Mouse (Mus musculus): ENCODE data around the gene Bhlhe41. TPM values are rescaled to one million over a fixed set of nuclear protein-coding genes. Genes with fewer than 3 reads are reported as not detected.

Bhlhe41 gene
- total RNA-seq, 2 experiments from 2014 or later: 0.19 TPM; not detected in 1

DNA sequence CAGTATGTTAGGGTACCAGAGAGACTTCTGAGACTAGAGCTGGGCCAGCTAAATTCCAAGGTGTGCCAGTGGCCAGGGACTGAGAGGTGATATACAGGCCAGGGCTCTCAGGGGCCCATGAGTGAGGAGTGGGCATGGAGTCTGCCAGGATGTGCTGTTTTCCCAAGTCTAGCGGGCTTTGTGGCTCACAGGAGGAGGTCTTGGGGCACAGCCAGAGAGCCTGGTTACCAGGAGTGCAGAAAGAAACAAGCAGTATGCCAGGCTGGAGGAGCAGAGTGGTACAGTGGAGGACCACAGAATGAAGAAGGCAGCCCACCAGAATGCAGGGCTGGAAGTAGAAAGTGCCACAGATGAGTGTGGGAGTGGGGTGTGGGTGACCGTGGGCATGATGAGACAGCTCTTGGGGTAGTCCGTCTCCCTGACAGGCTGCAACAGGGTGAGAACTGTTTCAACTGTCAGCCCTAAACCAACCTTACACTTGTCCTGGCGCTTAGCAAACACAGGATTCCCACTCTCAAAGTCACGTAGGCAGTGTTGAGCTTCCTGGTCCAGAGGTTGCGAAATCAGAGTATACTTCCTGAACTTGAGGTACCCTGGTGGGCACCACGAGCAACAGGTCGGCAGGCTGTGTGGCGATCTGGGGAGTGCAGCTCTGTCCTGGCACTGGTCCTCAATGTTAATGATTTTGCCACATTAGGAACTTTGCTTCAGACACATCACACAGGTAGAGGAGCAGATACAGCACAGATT lies 11.8 kb upstream of the Bhlhe41 start:
- no peak for ATAC-seq (replicated peaks; ENCODE audit: low FRiP score, low TSS enrichment, poor library complexity, severe bottlenecking)

DNA sequence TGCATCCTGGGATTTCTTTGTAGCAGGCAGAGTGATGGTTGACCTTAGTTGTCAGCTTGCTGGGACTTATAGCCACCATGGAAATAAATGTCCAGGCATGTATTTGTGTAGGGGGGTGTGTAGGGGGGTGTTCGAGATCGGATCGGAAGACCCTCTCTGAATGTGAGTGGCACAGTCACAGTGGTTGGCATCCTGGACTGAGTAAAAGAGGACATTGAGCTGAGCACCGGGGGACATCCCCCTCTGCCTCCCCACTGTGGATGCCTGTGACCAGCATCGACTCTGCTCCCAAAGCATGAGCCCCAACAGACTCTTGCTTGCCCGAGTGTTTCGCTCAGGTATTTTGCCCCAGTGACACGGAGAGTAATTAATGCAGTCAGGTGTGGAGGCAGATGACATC lies 8.0 kb upstream of the Bhlhe41 start:
- ATAC-seq (replicated peaks; ENCODE audit: low FRiP score, low TSS enrichment, poor library complexity, severe bottlenecking): no peak

DNA sequence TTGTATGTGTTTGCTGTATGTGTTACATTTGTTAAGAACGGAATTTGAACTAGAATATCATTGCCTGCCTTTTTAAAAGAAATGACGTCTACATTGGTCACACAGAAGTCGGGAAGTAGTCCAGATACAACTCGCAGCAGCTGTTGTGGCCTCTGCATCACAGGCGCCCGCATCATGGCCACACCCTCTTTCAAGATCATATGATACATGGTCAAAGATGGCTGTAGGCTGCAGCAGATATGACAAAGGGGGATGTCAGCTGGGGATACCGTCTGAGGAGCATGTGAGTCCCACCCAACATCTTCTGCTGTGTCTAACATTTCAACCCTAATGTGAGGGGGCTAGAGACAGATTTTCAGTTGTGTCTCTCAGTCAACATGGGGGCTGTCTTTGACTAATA lies 6.7 kb upstream of the Bhlhe41 start:
- ATAC-seq (replicated peaks; ENCODE audit: low FRiP score, low TSS enrichment, poor library complexity, severe bottlenecking): no peak

DNA sequence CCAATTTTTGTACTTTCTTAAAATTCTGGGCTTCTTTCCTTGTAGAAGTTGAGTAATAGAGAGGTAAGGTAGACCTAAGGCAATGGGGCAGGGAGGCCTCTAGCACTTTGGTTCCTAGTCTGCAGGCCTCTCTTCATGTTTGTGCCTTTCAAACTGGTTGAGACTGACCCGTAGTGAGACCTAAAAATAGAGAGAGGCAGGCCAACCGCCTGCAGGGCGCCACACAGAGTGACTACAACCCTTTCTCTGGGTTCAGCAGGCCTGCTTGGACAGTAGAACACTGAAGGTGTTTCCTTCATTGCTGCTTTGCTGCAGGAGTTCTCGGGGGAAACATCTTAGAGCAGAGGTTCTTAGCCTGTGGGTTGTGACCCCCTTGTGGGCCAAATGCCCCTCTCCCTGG lies 5.6 kb upstream of the Bhlhe41 start:
- ATAC-seq (replicated peaks; ENCODE audit: low FRiP score, low TSS enrichment, poor library complexity, severe bottlenecking): no peak

DNA sequence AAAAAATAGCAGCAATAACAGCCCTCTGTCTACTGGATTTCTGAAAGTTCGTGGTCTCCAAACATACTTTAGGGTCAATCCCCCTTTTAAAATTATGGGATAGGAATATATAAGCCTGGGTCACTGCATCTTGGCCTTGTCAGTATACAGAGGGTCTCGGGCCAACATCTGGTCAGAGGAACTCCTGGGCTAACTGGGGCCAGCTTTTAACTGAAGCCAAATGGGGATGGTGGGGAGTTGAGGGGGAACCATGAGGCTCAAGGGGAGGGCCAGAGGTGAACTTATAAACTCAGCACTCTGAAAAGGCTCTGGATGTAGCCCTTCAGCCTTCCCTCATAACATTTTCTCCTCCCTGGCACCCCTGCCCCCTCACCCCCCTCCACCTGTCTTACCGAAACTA lies 1.8 kb upstream of the Bhlhe41 start:
- no peak for ATAC-seq (replicated peaks; ENCODE audit: low FRiP score, low TSS enrichment, poor library complexity, severe bottlenecking)

DNA sequence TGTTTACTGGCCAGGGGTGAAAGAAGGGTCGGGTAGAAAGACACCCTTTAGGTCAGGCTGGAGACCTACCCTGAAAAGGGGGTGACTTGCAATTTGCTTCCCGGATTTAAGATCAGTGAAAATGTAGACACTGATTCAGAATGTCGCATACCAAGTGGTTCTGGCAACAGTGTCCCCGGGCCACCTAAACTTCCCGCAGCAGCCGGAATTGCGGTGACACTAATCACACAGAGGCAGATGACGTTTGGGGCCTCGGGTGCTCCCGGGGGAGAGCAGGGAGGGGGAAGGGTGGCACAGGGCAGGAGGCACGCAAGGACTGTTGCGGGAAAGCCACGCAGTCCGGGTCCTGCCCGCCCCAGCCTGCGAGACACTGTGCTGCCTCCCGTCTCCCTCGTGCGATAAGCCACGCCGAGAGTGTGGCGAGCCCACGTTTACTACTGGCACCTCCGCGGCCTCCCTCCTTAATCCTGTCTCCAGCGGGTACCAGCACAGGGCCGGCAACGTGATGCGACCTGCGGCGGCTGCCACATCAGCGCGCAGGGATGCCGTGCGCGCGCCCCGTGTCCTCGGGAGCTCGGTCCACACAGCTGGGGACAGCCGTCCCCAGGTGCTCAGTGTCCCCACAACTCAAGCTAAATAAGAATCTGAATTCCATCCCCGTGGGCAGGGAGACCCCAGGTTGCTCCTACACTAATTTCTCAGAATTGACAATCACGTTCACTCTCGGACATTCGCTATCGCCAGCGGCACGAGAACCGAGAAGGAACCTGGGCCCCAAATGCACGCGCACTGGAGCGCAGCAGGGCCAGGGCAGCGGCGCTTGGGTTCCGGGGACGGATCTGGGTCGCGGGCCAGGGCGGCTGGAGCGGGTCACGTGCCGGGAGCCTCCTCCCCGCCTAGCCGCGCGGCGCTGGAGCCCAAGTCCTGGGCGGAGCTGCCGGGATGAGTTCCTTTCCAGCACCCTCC lies 811 bp upstream of the Bhlhe41 start:
- peak; percentile 16; the same call in 1 of the 2 replicates for ATAC-seq (replicated peaks; ENCODE audit: low FRiP score, low TSS enrichment, poor library complexity, severe bottlenecking)

DNA sequence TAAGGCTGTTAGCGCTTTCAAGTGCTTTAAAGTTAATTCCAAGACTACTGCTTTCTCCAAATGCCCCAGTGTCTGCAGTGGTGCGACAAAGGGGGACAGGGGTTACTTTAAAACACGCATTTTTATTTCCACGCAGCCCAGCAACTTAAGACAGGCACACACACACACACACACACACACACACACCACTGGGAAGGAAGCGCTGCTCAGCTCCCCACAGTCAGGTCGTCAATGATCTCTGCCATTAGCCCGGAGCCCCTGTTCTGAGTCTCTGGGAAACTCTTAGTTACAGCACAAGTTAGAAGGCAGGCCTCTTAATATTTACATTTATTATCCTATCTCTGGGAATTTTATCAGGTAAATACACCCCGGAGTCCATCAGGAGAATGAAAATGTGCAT lies 1.2 kb downstream of the Bhlhe41 start:
- ATAC-seq (replicated peaks; ENCODE audit: low FRiP score, low TSS enrichment, poor library complexity, severe bottlenecking): no peak

DNA sequence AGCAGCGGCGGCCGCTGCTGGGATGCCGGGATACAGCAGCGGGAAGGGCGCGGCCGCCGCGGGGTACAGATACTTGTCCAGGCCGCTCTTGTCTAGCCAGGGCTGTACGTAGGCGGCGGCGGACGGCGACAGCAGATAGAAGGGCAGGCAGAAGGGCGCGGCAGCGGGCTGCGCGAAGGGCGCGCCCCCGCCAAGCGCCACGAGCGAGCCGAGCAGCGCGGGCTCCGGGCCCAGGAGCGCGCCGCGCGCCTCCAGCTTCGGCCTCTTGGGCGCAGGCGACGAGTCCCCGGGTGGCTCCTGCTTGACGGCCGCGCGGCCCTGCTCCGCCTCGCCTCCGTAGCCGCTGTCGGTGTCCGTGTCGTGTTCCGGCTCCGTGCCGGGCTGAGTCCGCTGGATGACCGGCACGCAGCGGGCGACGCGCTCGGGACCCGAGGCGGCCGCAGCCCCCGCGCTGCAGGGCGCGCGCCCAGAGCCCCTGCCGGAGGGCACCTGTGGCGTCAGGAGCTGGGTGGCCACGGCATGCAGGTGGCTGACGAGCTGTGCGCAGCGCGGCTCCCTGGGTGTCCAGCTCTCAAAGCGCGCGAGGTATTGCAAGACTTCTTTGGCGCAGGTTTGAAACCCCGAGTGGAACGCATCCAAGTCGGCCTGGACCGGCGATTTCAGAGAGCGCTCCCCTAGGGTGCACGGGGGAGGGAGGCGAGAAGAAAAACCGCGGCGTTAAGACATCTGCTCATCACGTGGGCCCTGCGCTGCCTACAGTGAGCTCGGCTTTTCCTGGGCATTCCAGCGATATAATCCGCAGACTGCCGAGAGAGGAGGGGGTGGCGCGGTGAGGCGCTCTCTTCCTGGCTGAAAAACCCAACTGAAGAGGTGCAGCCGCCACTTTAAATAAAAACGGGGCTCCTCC lies 2.0 kb downstream of the Bhlhe41 start:
- ATAC-seq (replicated peaks; ENCODE audit: low FRiP score, low TSS enrichment, poor library complexity, severe bottlenecking): peak; percentile 87

DNA sequence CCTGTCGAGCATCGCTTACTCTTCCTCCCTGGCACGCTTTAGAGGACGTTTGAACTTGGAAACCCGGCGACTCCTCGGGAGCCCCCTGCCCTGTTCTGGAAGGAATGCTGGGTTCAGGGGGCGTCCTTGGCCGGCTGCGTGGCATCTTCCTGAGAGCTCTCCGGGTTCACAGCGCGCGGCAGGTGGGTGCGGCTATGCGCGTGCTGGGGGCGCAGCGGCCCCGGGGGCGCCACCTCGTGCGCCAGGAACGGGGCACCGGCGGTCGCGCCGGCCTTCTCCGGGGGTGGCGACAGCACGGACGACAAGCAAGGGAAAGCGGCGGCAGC lies 2.7 kb downstream of the Bhlhe41 start:
- no peak for ATAC-seq (replicated peaks; ENCODE audit: low FRiP score, low TSS enrichment, poor library complexity, severe bottlenecking)

DNA sequence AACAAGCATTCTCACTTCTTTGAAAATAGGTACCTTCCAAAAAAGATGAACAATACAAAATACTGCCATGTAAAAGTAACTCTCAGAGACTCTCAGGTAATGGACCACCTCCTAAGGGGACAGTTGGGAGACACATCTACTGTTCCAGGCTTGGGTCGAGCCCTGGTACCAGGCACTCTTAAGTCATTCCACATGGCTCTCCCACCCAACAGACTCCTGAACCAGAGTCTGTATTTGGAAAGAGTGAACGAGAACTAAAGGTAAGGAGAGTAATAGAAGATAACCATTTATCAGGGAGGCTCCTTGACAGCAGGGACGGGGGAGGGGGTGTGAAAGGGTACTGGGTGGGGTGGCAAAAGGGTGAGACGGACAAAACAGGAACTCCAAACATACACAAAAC lies 3.0 kb downstream of the Bhlhe41 start:
- no peak for ATAC-seq (replicated peaks; ENCODE audit: low FRiP score, low TSS enrichment, poor library complexity, severe bottlenecking)

DNA sequence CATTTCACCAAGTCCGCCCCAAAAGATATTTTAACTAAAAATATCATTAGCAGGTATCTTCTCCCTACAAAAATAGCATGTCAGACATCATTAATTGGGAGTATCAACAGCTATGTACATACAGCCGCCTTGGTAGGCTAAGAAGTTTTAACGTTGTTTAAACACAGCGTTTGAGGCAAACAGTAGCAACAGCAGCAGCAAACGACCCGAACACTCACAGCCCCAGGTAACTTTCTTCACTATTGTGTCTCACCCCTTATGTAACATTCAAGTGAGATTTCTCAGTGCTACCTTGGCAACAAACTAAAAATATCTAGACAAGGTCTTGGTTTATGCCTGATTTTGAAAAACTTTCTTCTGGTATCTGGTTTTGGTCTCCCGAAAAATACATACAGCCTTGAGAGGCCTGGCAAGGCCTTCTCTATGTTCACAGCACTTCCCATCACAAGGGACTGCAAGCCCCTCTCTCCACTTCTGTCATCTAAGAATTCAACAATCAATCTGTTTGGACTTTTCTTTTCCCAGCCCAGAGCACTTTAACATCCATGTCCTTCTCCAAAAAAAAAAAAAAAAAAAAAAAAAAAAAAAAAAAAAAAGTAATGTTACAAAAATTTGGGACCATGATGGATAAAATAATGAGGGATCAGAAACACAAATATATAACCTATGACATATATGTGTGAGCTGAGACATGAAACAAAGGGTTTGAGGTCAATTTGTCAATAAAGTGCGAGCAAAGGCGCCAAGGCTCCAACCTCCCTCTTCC lies 3.7 kb downstream of the Bhlhe41 start:
- ATAC-seq (replicated peaks; ENCODE audit: low FRiP score, low TSS enrichment, poor library complexity, severe bottlenecking): no peak

DNA sequence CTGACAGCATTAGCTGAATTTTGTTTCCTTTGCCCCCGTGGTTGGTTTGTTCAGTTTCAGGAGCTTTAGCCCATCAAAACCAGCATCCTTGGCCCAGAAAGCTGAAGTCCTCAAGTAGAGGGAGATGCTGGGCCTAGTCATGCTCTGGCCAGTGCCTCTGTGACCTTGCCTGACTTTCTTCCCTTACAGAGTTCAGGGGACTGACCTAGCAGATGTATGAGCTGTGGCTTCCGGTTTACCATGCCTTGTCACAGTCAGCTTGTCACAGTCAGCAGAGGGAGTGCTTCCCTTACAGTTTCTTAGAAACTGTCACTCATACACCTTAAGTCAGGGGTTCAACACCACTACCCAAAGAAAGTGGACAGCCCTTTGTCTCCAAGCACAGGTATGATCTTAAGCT lies 5.0 kb downstream of the Bhlhe41 start:
- no peak for ATAC-seq (replicated peaks; ENCODE audit: low FRiP score, low TSS enrichment, poor library complexity, severe bottlenecking)

DNA sequence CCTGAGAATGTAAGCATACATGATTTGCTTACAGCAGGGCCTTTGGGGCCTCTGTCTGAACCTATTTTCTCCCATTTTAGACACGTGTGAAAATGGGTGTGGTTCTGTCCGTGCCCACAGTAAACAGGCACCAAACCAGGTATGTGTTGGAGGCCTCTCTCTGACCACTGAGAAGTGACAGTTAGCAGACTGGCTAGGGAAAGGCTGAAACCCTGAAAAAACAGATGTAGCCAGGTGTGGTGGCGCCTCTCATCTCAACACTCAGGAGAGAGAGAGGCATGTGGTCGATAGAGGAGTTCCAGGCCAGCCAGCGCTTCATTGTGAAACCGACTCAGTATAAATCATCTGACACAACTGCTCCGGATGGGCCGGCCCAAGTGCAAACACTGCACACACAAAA lies 6.9 kb downstream of the Bhlhe41 start:
- ATAC-seq (replicated peaks; ENCODE audit: low FRiP score, low TSS enrichment, poor library complexity, severe bottlenecking): no peak

DNA sequence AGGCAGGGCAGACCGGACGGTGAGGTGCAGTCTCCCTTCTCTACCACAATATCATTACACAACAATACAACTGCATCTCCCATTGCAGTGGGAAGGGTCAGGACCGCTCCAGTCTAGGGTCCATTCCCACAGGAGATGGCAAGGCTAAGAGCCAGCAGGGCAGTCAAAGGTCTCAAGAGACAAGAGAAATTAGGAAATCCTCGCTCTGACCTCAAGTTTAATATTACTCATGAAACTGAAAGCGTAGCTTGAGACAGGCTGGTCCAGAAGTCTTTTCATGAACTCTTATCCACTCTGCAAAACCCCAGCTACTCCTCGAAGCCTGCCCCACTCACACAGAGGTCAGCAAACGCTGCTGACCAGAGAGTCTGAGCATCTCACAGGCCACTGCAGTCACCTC lies 7.9 kb downstream of the Bhlhe41 start:
- ATAC-seq (replicated peaks; ENCODE audit: low FRiP score, low TSS enrichment, poor library complexity, severe bottlenecking): no peak

DNA sequence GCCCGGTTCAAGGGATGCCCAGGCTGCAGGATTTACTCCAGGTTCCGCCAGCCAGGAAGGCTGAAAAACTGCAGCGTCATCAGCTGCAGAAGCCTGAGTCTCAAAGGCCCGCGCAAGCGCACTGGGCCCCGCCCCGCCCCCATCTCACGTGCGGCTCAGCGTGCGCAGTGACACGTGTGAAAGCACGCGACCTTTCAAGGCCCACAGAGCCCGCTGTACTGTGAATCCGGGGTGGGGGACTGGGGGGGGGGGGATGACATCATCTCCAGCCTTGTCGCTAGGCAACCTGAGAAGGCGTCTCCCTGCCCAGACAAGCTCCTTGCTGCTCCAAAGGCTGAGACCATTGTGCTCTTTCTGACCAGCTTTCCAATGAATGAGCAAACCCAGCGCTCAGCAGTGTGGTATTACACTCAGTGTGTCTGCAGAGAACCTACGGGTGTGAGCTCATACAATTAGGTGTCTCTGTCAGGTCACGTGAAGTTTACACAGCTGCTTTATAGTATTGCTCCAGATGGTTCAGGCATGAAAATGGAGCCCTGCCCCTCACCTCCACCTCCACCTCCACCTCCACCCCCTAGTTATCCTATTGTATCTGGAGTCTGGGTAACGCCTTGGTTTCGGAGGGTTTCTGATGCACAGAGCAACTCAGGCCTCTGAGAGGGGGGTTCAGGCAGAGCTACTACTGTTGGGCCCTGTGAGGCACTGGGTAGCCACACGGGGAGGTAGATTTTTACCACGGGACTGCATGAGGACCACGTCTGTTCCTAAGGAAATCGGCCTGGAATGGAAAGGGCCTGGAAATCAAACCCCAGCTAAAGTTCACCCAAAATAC lies 9.4 kb downstream of the Bhlhe41 start:
- peak; percentile 81 for ATAC-seq (replicated peaks; ENCODE audit: low FRiP score, low TSS enrichment, poor library complexity, severe bottlenecking)

DNA sequence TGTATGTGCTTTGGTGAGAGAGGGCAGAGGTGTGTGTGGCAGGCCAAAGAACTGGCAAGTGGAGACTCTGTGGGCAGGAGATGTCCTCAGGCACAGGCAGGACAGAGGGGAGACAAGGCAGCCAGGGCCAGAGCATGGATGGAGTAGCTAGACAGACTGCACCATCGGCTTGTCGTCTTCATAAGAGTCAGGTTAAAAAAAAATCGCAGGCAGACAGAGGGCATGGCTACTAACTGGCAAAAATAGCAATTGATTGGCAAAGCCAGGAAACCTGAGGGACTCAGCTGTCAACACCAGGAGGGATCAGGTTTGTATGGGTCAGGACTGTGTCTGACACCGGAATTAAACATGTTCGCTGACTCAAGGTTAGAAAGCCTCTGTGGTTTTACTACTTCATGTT lies 10.6 kb downstream of the Bhlhe41 start:
- ATAC-seq (replicated peaks; ENCODE audit: low FRiP score, low TSS enrichment, poor library complexity, severe bottlenecking): no peak

DNA sequence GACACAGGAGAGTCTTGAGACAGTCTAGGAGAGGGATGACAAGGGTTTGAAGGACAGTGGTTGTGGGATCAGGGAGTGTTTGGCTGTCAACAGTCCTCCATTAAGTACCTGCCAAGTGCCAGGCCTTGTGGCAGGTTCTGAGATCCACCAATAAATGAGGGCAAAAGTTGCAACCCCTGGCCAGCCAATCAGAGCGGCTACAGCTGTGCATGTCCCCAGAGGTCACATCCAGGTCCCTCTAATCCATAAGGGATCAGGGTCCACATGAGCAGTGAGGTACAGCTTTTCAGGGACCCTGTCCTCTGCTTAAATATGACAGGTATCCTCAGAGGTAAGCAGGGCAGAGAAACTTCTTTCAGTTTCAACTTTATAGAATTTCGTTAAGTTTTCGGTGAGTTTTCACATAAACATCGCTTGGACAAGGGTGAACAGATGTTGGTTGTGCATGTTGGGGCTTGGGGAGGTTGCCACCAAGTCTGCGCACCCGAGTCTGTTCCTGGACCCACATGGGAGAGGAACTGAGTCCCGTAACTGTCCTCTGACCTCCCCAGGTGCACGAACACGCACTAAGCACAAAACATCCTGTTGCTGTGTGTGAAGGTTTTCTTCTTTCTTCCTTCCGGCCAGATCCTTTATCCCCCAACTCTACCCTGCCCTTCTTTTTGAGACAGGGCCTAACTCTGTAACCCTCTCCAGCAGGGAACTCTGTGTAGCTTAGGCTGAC lies 11.8 kb downstream of the Bhlhe41 start:
- no peak for ATAC-seq (replicated peaks; ENCODE audit: low FRiP score, low TSS enrichment, poor library complexity, severe bottlenecking)

DNA sequence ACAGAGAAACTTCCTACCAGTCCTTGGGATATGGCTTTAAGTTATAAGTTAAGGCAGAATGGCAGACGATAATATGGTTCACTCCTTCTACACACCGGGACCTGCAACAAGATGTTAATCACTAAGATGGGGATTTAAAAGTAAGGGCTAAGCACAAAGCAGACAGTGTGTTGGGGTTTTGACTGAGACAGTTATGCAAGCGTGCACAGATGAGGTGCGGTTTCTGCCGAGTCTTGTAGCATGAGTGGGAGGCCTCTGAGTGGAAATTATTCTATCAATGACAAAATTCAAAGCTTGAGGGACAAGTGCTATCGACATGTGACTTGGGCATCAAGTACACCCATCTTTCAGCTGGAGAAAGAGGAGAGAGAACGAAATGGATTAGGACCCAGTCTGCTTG lies 12.7 kb downstream of the Bhlhe41 start:
- ATAC-seq (replicated peaks; ENCODE audit: low FRiP score, low TSS enrichment, poor library complexity, severe bottlenecking): no peak

Data from megakaryocyte-erythroid progenitor cell, adult 5-6 weeks (primary cell).